Mouse (Mus musculus) G1E (cell line): ENCODE results near the gene A030005K14Rik.

Experiments used
- CTCF ChIP-seq: IDR thresholded peaks from 2 replicates; pipeline ENCODE4 v1.5.1; 2012; ENCODE audit warnings: low read depth, low read length, inconsistent platforms, mixed read lengths
- GATA2 ChIP-seq: IDR thresholded peaks from 2 replicates; pipeline ENCODE4 v1.6.1; 2012; ENCODE audit warnings: low read depth, low read length, inconsistent platforms, borderline replicate concordance

DNA sequence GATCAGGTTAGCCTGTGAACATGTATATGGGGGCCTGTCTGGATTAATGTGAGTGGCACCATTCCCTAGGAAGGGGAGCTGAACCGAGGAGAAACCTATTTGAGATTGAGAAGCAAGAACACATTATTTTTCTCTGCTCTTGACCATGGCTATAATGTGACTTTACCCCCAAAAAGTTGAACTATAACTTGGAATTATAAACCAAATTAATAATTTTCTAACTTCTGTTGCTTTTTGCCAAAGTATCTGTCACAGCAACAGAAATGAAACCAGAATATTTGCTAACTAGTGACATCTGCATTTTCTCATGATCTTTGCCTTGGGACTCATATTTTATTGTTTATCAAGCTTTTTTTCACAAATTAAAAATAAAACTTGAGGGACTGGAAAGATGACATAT lies 42.6 kb downstream of the A030005K14Rik start:
- no peak for TF ChIP-seq GATA2
- no peak for TF ChIP-seq CTCF
